8 mouse cellular contexts compared by ENCODE assay signal in the genomic region with DNA sequence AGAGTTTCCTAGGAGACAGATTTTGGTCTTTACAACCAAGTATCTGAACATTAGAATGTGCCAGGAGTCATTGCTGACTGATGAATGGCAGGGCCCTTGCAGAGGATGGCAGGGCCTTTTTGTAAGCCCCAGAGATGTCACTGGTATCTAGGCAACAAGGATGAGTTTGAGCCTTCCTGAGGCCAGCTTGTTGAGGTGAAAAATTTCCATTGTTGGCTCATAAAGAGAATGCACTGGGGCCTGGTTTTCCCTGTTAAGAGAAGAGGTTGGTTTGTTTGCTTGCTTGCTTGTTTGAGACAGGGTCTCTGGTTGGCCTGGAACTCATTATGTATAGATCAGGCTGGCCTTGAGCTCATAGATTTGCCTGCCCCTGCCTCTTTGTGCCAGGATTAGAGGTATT. TPM values are rescaled to one million over a fixed set of nuclear protein-coding genes. Genes with fewer than 3 reads are reported as not detected.
DNase-seq lines count a peak whose midpoint lies in the region; ATAC-seq and TF ChIP-seq lines count a peak whose summit lies in the region.

No protein-coding gene starts in this region.

- no peak for TF ChIP-seq RAD21 in CH12.LX (IDR thresholded peaks at IDR 0.05; ENCODE audit: low read depth, low read length)

- no peaks in the 10 kb centered on the region for H3K9me3 ChIP-seq in erythroblast, embryonic 14.5 days (ENCODE audit: control insufficient read depth, low read length)
- H3K9me3 ChIP-seq in CH12.LX (replicated peaks; ENCODE audit: low read length), result no peaks in the 10 kb centered on the region
- H3K9me3 ChIP-seq in hindbrain, embryonic 11.5 days (ENCODE audit: control insufficient read depth, low read length), result no peaks in the 10 kb centered on the region
- H3K9me3 ChIP-seq in midbrain, embryonic 11.5 days (ENCODE audit: control insufficient read depth, low read length), result no peaks in the 10 kb centered on the region

- no peak for TF ChIP-seq CTCF in CH12.LX (conservative IDR thresholded peaks at IDR 0.05 in 1 of 2, IDR thresholded peaks at IDR 0.05 in 1 of 2; ENCODE audit: low read depth in 2 of 2, low read length in 2 of 2)

- peak; percentile 62 for DNase-seq in CH12.LX (ENCODE audit: extremely low read depth)
- peak; percentile 60 for DNase-seq in hindbrain, embryonic 11.5 days (ENCODE audit: low spot score)
- DNase-seq in midbrain, embryonic 11.5 days (ENCODE audit: low spot score, missing footprints), result peak; percentile 92

- peak overlapping the region; percentile 97 for H3K4me3 ChIP-seq in erythroblast, embryonic 14.5 days (replicated peaks)
- H3K4me3 ChIP-seq in CH12.LX (replicated peaks in 1 of 3; ENCODE audit: low read depth in 2 of 3, low read length in 2 of 3, poor library complexity in 1 of 3), result peak overlapping the region in 1 of 3 experiments; percentile 93
- H3K4me3 ChIP-seq in hindbrain, embryonic 11.5 days (ENCODE audit: low read depth, low read length), result peak overlapping the region; percentile 88
- peak overlapping the region; percentile 93 for H3K4me3 ChIP-seq in midbrain, embryonic 11.5 days (ENCODE audit: low read depth, low read length)

- TF ChIP-seq EP300 in CH12.LX (IDR thresholded peaks at IDR 0.05; ENCODE audit: low read length), result peak; percentile 71

- H3K4me1 ChIP-seq in erythroblast, embryonic 14.5 days (ENCODE audit: control insufficient read depth), result peaks cover 65% of the 10 kb centered on the region
- peaks cover 31 to 69% of the 10 kb centered on the region in 2 experiments for H3K4me1 ChIP-seq in CH12.LX (ENCODE audit: control insufficient read depth in 1 of 2, insufficient read depth in 2 of 2)
- H3K4me1 ChIP-seq in hindbrain, embryonic 11.5 days (replicated peaks; ENCODE audit: control insufficient read depth, insufficient read depth, low read length), result peaks cover 6% of the 10 kb centered on the region; the same call in 1 of the 2 replicates
- peaks cover 41% of the 10 kb centered on the region for H3K4me1 ChIP-seq in midbrain, embryonic 11.5 days (ENCODE audit: control insufficient read depth, insufficient read depth, low read length)

- dilution Hi-C loops in CH12.LX (cut with MboI; ENCODE audit: extremely low pct_ligation_motif_present, extremely low pct_unique_long_range_greater_than_20kb, low sequenced_read_pairs), result no loop called here

- H3K79me2 ChIP-seq in CH12.LX (replicated peaks; ENCODE audit: control insufficient read depth, extremely low read depth, insufficient read depth, poor library complexity, severe bottlenecking), result peaks cover 57% of the 10 kb centered on the region

- peaks cover 47% of the 10 kb centered on the region for H3K36me3 ChIP-seq in erythroblast, embryonic 14.5 days (ENCODE audit: control insufficient read depth)
- H3K36me3 ChIP-seq in CH12.LX (replicated peaks in 1 of 2; ENCODE audit: control insufficient read depth in 1 of 2, insufficient read depth in 1 of 2, low read length in 1 of 2), result peaks cover 4 to 25% of the 10 kb centered on the region in 2 experiments
- no peaks in the 10 kb centered on the region for H3K36me3 ChIP-seq in hindbrain, embryonic 11.5 days (ENCODE audit: control insufficient read depth, insufficient read depth, low read length)
- H3K36me3 ChIP-seq in midbrain, embryonic 11.5 days (ENCODE audit: control insufficient read depth, insufficient read depth, low read length), result no peaks in the 10 kb centered on the region

- peaks cover 7% of the 10 kb centered on the region; the same call in 1 of the 2 replicates for H3K27me3 ChIP-seq in erythroblast, embryonic 14.5 days (ENCODE audit: control insufficient read depth)
- peaks cover 2% of the 10 kb centered on the region for H3K27me3 ChIP-seq in CH12.LX (replicated peaks)
- no peaks in the 10 kb centered on the region for H3K27me3 ChIP-seq in hindbrain, embryonic 11.5 days (ENCODE audit: control insufficient read depth, insufficient read depth, low read length)
- no peaks in the 10 kb centered on the region for H3K27me3 ChIP-seq in midbrain, embryonic 11.5 days (ENCODE audit: control insufficient read depth, insufficient read depth, low read length)

- TF ChIP-seq POLR2A in CH12.LX (IDR thresholded peaks at IDR 0.05; ENCODE audit: low read depth, low read length), result no peak

- ATAC-seq in erythroblast, adult 5-6 weeks (replicated peaks; ENCODE audit: low FRiP score, poor library complexity, severe bottlenecking), result no peak
- no peak; the same call in 1 of the 2 replicates for ATAC-seq in hindbrain, embryonic 11.5 days (ENCODE audit: low FRiP score)
- no peak for ATAC-seq in midbrain, embryonic 11.5 days (ENCODE audit: low FRiP score)
- no peak for ATAC-seq in erythroid progenitor cell, adult 5-6 weeks (replicated peaks; ENCODE audit: low FRiP score, poor library complexity, severe bottlenecking)
- ATAC-seq in activated CD4-positive, CD25-positive, alpha-beta regulatory T cell, adult 4 months, result no peak
- no peak for ATAC-seq in frontal cortex, adult (ENCODE audit: low TSS enrichment)

- H3K27ac ChIP-seq in CH12.LX (ENCODE audit: insufficient read depth, low read depth), result no peak overlapping the region
- H3K27ac ChIP-seq in hindbrain, embryonic 11.5 days (ENCODE audit: low read depth, low read length), result peak overlapping the region; percentile 98
- H3K27ac ChIP-seq in midbrain, embryonic 11.5 days (ENCODE audit: low read depth, low read length), result no peak overlapping the region

- in situ Hi-C loops in CH12.LX (cut with MboI; ENCODE audit: low pct_ligation_motif_present, low pct_unique_long_range_greater_than_20kb, low sequenced_read_pairs), result no loop called here

- H3K4me2 ChIP-seq in CH12.LX (ENCODE audit: insufficient read depth, low read depth, poor library complexity, severe bottlenecking), result peak overlapping the region; percentile 91
- H3K4me2 ChIP-seq in hindbrain, embryonic 11.5 days (replicated peaks; ENCODE audit: low read depth, low read length), result peak overlapping the region; percentile 64
- peak overlapping the region; percentile 46 for H3K4me2 ChIP-seq in midbrain, embryonic 11.5 days

- H3K9ac ChIP-seq in CH12.LX (ENCODE audit: insufficient read depth, low read depth), result peak overlapping the region; percentile 51
- peak overlapping the region; percentile 44; the same call in 1 of the 2 replicates for H3K9ac ChIP-seq in hindbrain, embryonic 11.5 days (ENCODE audit: low read depth, low read length)
- H3K9ac ChIP-seq in midbrain, embryonic 11.5 days (ENCODE audit: low read length), result peak overlapping the region; percentile 32; the same call in 1 of the 2 replicates

TF ChIP-seq in CH12.LX, 34 proteins besides CTCF, POLR2A, EP300 and RAD21 (continues in another document):
- TF ChIP-seq MAZ (IDR thresholded peaks at IDR 0.05; ENCODE audit: low read depth, low read length) (0 out of 2 replicates have a peak, but pooled peaks have one; percentile 16), SIN3A (IDR thresholded peaks at IDR 0.05; ENCODE audit: low read length) (peak; percentile 39; the same call in 1 of the 2 replicates), USF2 (conservative IDR thresholded peaks at IDR 0.05; ENCODE audit: low read depth, low read length) (no peak), MXI1 (IDR thresholded peaks at IDR 0.05; ENCODE audit: low read depth, low read length) (0 out of 2 replicates have a peak, but pooled peaks have one; percentile 26), MEF2A (IDR thresholded peaks at IDR 0.05; ENCODE audit: borderline replicate concordance, low read depth, low read length) (peak; percentile 57; the same call in 1 of the 2 replicates)

RNA-seq across cellular contexts. Expression of a gene that starts 1.8 kb away (rescaled TPM):
- polyA plus RNA-seq in erythroblast, embryonic 14.5 days (2012), result 5.9 and 7.9 TPM in 2 replicates
- 4.2 and 20.9 TPM in 2 replicates for total RNA-seq in erythroblast, adult 5-6 weeks (2015; ENCODE audit: low replicate concordance)
- total RNA-seq in erythroblast, adult 5-6 weeks (2017; ENCODE audit: low replicate concordance), result 47.5 and 61.2 TPM in 2 replicates
- 17.5 and 27.2 TPM in 2 replicates for total RNA-seq in CH12.LX (2012; rRNA removed)
- total RNA-seq in CH12.LX (2014; rRNA removed), result 22.6 and 23.6 TPM in 2 replicates
- 28.4 and 31.4 TPM in 2 replicates for polyA plus RNA-seq in CH12.LX (2012; ENCODE audit: insufficient read length, low read depth)
- polyA plus RNA-seq in hindbrain, embryonic 11.5 days (2014; fragmentation: Nextera tagmentation; extraction: Ambion mirVana), result 122 and 136 TPM in 2 replicates
- 104 and 109 TPM in 2 replicates for polyA plus RNA-seq in midbrain, embryonic 11.5 days (2014; fragmentation: Nextera tagmentation; extraction: Ambion mirVana)
- total RNA-seq in erythroid progenitor cell, adult 5-6 weeks (2015; ENCODE audit: low replicate concordance), result 16.2 and 32.7 TPM in 2 replicates
- total RNA-seq in erythroid progenitor cell, adult 5-6 weeks (2017; ENCODE audit: low replicate concordance), result 32.5 and 80.9 TPM in 2 replicates
- 10 to 100 TPM; 13.2 to 15.8 TPM for polyA plus RNA-seq in activated CD4-positive, CD25-positive, alpha-beta regulatory T cell, adult 4 months (2017; shearing (Covaris generic))

RNA-seq across cellular contexts. Expression of a gene that starts 22.8 kb away (rescaled TPM):
- polyA plus RNA-seq in erythroblast, embryonic 14.5 days (2012), result 0.14 and 1.5 TPM in 2 replicates
- total RNA-seq in erythroblast, adult 5-6 weeks (2015; ENCODE audit: low replicate concordance), result 2.7 and 4.2 TPM in 2 replicates
- total RNA-seq in erythroblast, adult 5-6 weeks (2017; ENCODE audit: low replicate concordance), result 1.8 and 3.7 TPM in 2 replicates
- 4.4 and 6.6 TPM in 2 replicates for total RNA-seq in CH12.LX (2012; rRNA removed)
- 5.1 and 6.4 TPM in 2 replicates for total RNA-seq in CH12.LX (2014; rRNA removed)
- polyA plus RNA-seq in CH12.LX (2012; ENCODE audit: insufficient read length, low read depth), result 11.9 and 13.2 TPM in 2 replicates
- polyA plus RNA-seq in hindbrain, embryonic 11.5 days (2014; fragmentation: Nextera tagmentation; extraction: Ambion mirVana), result 10.5 and 13.0 TPM in 2 replicates
- 8.3 and 9.2 TPM in 2 replicates for polyA plus RNA-seq in midbrain, embryonic 11.5 days (2014; fragmentation: Nextera tagmentation; extraction: Ambion mirVana)
- 2.9 and 6.1 TPM in 2 replicates for total RNA-seq in erythroid progenitor cell, adult 5-6 weeks (2015; ENCODE audit: low replicate concordance)
- total RNA-seq in erythroid progenitor cell, adult 5-6 weeks (2017; ENCODE audit: low replicate concordance), result 9.8 and 20.6 TPM in 2 replicates
- 1 to 10 TPM; 3.9 to 7.3 TPM for polyA plus RNA-seq in activated CD4-positive, CD25-positive, alpha-beta regulatory T cell, adult 4 months (2017; shearing (Covaris generic))

RNA-seq across cellular contexts. Expression of a gene that starts 40.7 kb away (rescaled TPM):
- polyA plus RNA-seq in erythroblast, embryonic 14.5 days (2012), result 0.01 TPM in 2 replicates
- 1.9 and 5.0 TPM in 2 replicates for total RNA-seq in erythroblast, adult 5-6 weeks (2015; ENCODE audit: low replicate concordance)
- total RNA-seq in erythroblast, adult 5-6 weeks (2017; ENCODE audit: low replicate concordance), result 0.09 and 1.8 TPM in 2 replicates
- total RNA-seq in CH12.LX (2012; rRNA removed) (0.04 and 0.29 TPM in 2 replicates), CH12.LX (2014; rRNA removed) (not detected in 2 replicates)
- 0.04 TPM in 1 of 2 replicates, not detected in the other for polyA plus RNA-seq in CH12.LX (2012; ENCODE audit: insufficient read length, low read depth)
- polyA plus RNA-seq in hindbrain, embryonic 11.5 days (2014; fragmentation: Nextera tagmentation; extraction: Ambion mirVana), result 10.1 and 16.8 TPM in 2 replicates
- 5.4 and 6.4 TPM in 2 replicates for polyA plus RNA-seq in midbrain, embryonic 11.5 days (2014; fragmentation: Nextera tagmentation; extraction: Ambion mirVana)
- total RNA-seq in erythroid progenitor cell, adult 5-6 weeks (2015; ENCODE audit: low replicate concordance), result 2.9 and 4.3 TPM in 2 replicates
- 0.51 and 0.61 TPM in 2 replicates for total RNA-seq in erythroid progenitor cell, adult 5-6 weeks (2017; ENCODE audit: low replicate concordance)
- polyA plus RNA-seq in activated CD4-positive, CD25-positive, alpha-beta regulatory T cell, adult 4 months (2017; shearing (Covaris generic)), result not detected
